In the genomic region with DNA sequence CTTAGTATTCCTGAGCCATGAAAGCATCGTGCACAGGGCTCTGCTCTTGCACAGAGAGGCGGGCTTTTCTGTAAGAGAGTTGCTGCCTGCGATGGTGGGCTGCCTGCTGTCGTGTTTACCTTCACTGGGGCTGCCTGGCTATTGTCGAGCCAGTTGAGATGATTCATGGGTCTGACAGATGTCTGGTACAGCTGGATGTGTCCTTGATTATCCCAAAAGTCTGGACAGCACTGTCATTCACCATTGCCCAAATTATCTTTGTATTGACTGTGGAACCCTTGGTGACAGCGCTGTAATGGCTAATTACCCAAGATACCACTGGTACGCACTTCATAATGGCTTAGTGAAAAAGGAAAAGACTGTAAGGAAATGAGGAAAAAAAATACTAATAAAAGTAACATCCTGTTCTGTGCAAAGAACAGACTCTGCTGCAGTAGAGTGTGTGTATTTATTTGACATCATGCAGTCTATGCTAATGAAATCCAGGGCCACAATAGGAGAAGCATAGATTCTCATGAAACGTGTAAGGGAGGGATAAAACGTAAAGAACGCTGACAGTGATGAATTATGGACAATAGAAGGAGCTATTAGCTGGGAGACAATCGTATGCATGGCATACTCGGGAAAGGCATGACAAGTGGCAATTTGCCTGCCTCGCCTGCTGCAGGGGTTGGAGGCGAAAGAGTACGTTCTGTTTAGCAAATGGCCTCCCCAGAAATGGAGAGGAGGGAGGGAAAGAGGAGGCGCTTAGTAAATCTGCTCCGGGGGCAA, we compare ENCODE assay signal across 14 mouse cellular contexts.
DNase-seq lines count a peak whose midpoint lies in the region; ATAC-seq lines count a peak whose summit lies in the region.
"Had no signal": no experiment of that assay in that cellular context is flagged by ENCODE, and none has a peak within 500 bp of the region (broad histone marks: within the 10 kb centered on the region; RNA-seq: fewer than 3 reads in every experiment).

No protein-coding gene starts in this region.

- no peaks in the 10 kb centered on the region for H3K9me3 ChIP-seq in heart, embryonic 13.5 days
- H3K9me3 ChIP-seq in heart, embryonic 12.5 days (replicated peaks), result no peaks in the 10 kb centered on the region
- no peaks in the 10 kb centered on the region for H3K9me3 ChIP-seq in embryonic facial prominence, embryonic 10.5 days
- no peaks in the 10 kb centered on the region for H3K9me3 ChIP-seq in hindbrain, embryonic 15.5 days
- no peaks in the 10 kb centered on the region for H3K9me3 ChIP-seq in midbrain, embryonic 16.5 days (replicated peaks; ENCODE audit: control insufficient read depth, low read length, poor library complexity, severe bottlenecking)

- H3K9ac ChIP-seq in heart, embryonic 13.5 days, result no peak overlapping the region
- no peak overlapping the region for H3K9ac ChIP-seq in heart, embryonic 12.5 days
- H3K9ac ChIP-seq in hindbrain, embryonic 15.5 days, result no peak overlapping the region
- H3K9ac ChIP-seq in midbrain, embryonic 16.5 days (ENCODE audit: low read depth, low read length), result no peak overlapping the region

- H3K4me3 ChIP-seq in heart, embryonic 13.5 days, result no peak overlapping the region
- no peak overlapping the region for H3K4me3 ChIP-seq in heart, embryonic 12.5 days
- no peak overlapping the region for H3K4me3 ChIP-seq in embryonic facial prominence, embryonic 10.5 days
- H3K4me3 ChIP-seq in hindbrain, embryonic 15.5 days, result no peak overlapping the region
- H3K4me3 ChIP-seq in midbrain, embryonic 16.5 days (ENCODE audit: low read depth, low read length), result no peak overlapping the region

- no peaks in the 10 kb centered on the region for H3K27me3 ChIP-seq in heart, embryonic 13.5 days (replicated peaks)
- no peaks in the 10 kb centered on the region for H3K27me3 ChIP-seq in heart, embryonic 12.5 days (replicated peaks)
- no peaks in the 10 kb centered on the region for H3K27me3 ChIP-seq in embryonic facial prominence, embryonic 10.5 days (replicated peaks; ENCODE audit: low read depth, poor library complexity, severe bottlenecking)
- no peaks in the 10 kb centered on the region for H3K27me3 ChIP-seq in hindbrain, embryonic 15.5 days
- H3K27me3 ChIP-seq in midbrain, embryonic 16.5 days (ENCODE audit: control insufficient read depth, insufficient read depth, low read depth, low read length), result peaks cover 2% of the 10 kb centered on the region; the same call in 1 of the 2 replicates

- H3K36me3 ChIP-seq in heart, embryonic 13.5 days, result no peaks in the 10 kb centered on the region
- no peaks in the 10 kb centered on the region for H3K36me3 ChIP-seq in heart, embryonic 12.5 days
- no peaks in the 10 kb centered on the region for H3K36me3 ChIP-seq in embryonic facial prominence, embryonic 10.5 days (replicated peaks)
- H3K36me3 ChIP-seq in hindbrain, embryonic 15.5 days, result no peaks in the 10 kb centered on the region
- H3K36me3 ChIP-seq in midbrain, embryonic 16.5 days (ENCODE audit: control insufficient read depth, insufficient read depth, low read length), result no peaks in the 10 kb centered on the region

- 0 out of 2 replicates have a peak, but pooled peaks cover 9% of the 10 kb centered on the region for H3K4me1 ChIP-seq in heart, embryonic 13.5 days
- H3K4me1 ChIP-seq in heart, embryonic 12.5 days (replicated peaks), result 0 out of 2 replicates have a peak, but pooled peaks cover 2% of the 10 kb centered on the region
- peaks cover 25% of the 10 kb centered on the region for H3K4me1 ChIP-seq in embryonic facial prominence, embryonic 10.5 days
- peaks cover 16% of the 10 kb centered on the region for H3K4me1 ChIP-seq in hindbrain, embryonic 15.5 days (replicated peaks)
- peaks cover 14% of the 10 kb centered on the region for H3K4me1 ChIP-seq in midbrain, embryonic 16.5 days (ENCODE audit: control insufficient read depth, insufficient read depth, low read length)

- no peak overlapping the region for H3K27ac ChIP-seq in heart, embryonic 13.5 days (replicated peaks)
- H3K27ac ChIP-seq in heart, embryonic 12.5 days (ENCODE audit: poor library complexity, severe bottlenecking), result no peak overlapping the region
- H3K27ac ChIP-seq in embryonic facial prominence, embryonic 10.5 days (replicated peaks), result peak overlapping the region; percentile 26; the same call in 1 of the 2 replicates
- H3K27ac ChIP-seq in hindbrain, embryonic 15.5 days (replicated peaks), result peak overlapping the region; percentile 72
- H3K27ac ChIP-seq in midbrain, embryonic 16.5 days (ENCODE audit: low read length), result peak overlapping the region; percentile 64

- 0 out of 2 replicates have a peak overlapping the region, but pooled peaks have one; percentile 2 for H3K4me2 ChIP-seq in heart, embryonic 13.5 days
- no peak overlapping the region for H3K4me2 ChIP-seq in heart, embryonic 12.5 days
- peak overlapping the region; percentile 7 for H3K4me2 ChIP-seq in hindbrain, embryonic 15.5 days
- 0 out of 2 replicates have a peak overlapping the region, but pooled peaks have one; percentile 5 for H3K4me2 ChIP-seq in midbrain, embryonic 16.5 days (ENCODE audit: low read length)
- H3K4me2 ChIP-seq: liver, embryonic 11.5 days had no signal

- ATAC-seq in heart, embryonic 13.5 days (ENCODE audit: extremely low read depth, insufficient number of reproducible peaks, low FRiP score, low TSS enrichment), result no peak
- ATAC-seq in heart, embryonic 12.5 days (ENCODE audit: insufficient number of reproducible peaks, low FRiP score), result no peak
- peak; percentile 68; the same call in 1 of the 2 replicates for ATAC-seq in hindbrain, embryonic 15.5 days (ENCODE audit: low FRiP score, low read depth)
- ATAC-seq in midbrain, embryonic 16.5 days, result peak; percentile 79
- no peak for ATAC-seq in erythroblast, adult 5-6 weeks (replicated peaks; ENCODE audit: low FRiP score, poor library complexity, severe bottlenecking)

- WGBS in heart, embryonic 13.5 days, result 57% methylated on average over 17 of the region's 17 CpGs
- WGBS in heart, embryonic 12.5 days, result 56% methylated on average over 17 of the region's 17 CpGs
- WGBS in embryonic facial prominence, embryonic 10.5 days, result 63% methylated on average over 17 of the region's 17 CpGs
- 15% methylated on average over 17 of the region's 17 CpGs for WGBS in hindbrain, embryonic 15.5 days
- WGBS in midbrain, embryonic 16.5 days, result 31% methylated on average over 17 of the region's 17 CpGs

- no peak for DNase-seq in embryonic facial prominence, embryonic 10.5 days (ENCODE audit: low spot score)
- DNase-seq in testis, postnatal 10 days (ENCODE audit: low spot score), result no peak
- no peak for DNase-seq in thymus, postnatal 4 days
- DNase-seq: gastrocnemius, postnatal 25 days; heart, postnatal 10 days; layer of hippocampus, postnatal 36 days; lung, postnatal 4 days; right cerebral cortex, postnatal 4 days had no signal

Comparison
In these comparisons a context has a peak if more than half of its experiments do, and no peak if none do; other contexts are left out.
1. ATAC-seq: peak in hindbrain, embryonic 15.5 days (single experiment) and midbrain, embryonic 16.5 days (single experiment); none in heart, embryonic 13.5 days (single experiment), heart, embryonic 12.5 days (single experiment) and erythroblast, adult 5-6 weeks (single experiment).
2. H3K27ac ChIP-seq: peak in embryonic facial prominence, embryonic 10.5 days (single experiment), hindbrain, embryonic 15.5 days (single experiment) and midbrain, embryonic 16.5 days (single experiment); none in heart, embryonic 13.5 days (single experiment) and heart, embryonic 12.5 days (single experiment).